Mouse (Mus musculus) cortical plate, adult 2 months (tissue): ENCODE measurements at regions not wholly inside any gene's neighbourhood (a gene's known extent, or its start where the extent isn't known, plus 50 kb on each side); places are given as distances from the start of the nearest gene placed in this dataset.

Source experiments
- H3K27ac ChIP-seq: fragments of 200-500 bp; 2 replicates; pipeline ENCODE4 v1.5.1; 2012; ENCODE audit warnings: low read length, control low read depth, inconsistent platforms; ENCODE audit not compliant: insufficient read depth
- H3K4me1 ChIP-seq: fragments of 200-500 bp; 2 replicates; pipeline ENCODE4 v1.6.1; 2011; ENCODE audit warnings: low read length; ENCODE audit not compliant: control insufficient read depth, insufficient read depth
- H3K4me3 ChIP-seq: fragments of 200-500 bp; 2 replicates; pipeline ENCODE4 v1.5.1; 2011; ENCODE audit warnings: mild to moderate bottlenecking, low read length, control low read depth; ENCODE audit not compliant: insufficient read depth
- CTCF ChIP-seq: fragments of 200-500 bp; IDR thresholded peaks from 2 replicates; pipeline ENCODE4 v1.5.1; 2011; ENCODE audit warnings: mild to moderate bottlenecking, control low read depth, low read length; ENCODE audit not compliant: insufficient read depth; ENCODE audit errors: extremely low read depth
- POLR2A ChIP-seq: fragments of 200-500 bp; IDR thresholded peaks from 2 replicates; pipeline ENCODE4 v1.6.1; 2011; ENCODE audit warnings: mild to moderate bottlenecking, low read length, control low read depth; ENCODE audit not compliant: insufficient read depth; ENCODE audit errors: extremely low read depth

GRCm38 (mm10) chr14:105813097-105813496 lies 83.5 kb downstream of the Spry2 start:
- Histone ChIP-seq H3K4me1 (no peaks in the 10 kb centered on the region), H3K27ac (no peak overlapping the region), H3K4me3 (no peak overlapping the region)
- TF ChIP-seq CTCF (no peak), POLR2A (no peak)

GRCm38 (mm10) chr14:105805762-105806161 lies 90.9 kb downstream of the Spry2 start:
- Histone ChIP-seq H3K27ac (no peak overlapping the region), H3K4me3 (no peak overlapping the region), H3K4me1 (peaks cover 1% of the 10 kb centered on the region; the same call in 1 of the 2 replicates)
- TF ChIP-seq CTCF (no peak), POLR2A (no peak)

- TF ChIP-seq CTCF (no peak), POLR2A (no peak)
Observed at GRCm38 (mm10) chr14:105805362-105805761, 91.3 kb downstream of the Spry2 start.

GRCm38 (mm10) chr14:105804761-105805160 lies 91.9 kb downstream of the Spry2 start:
- TF ChIP-seq CTCF (no peak), POLR2A (no peak)
- peaks cover 1% of the 10 kb centered on the region; the same call in 1 of the 2 replicates for H3K4me1 ChIP-seq

More at GRCm38 (mm10) chr14:105805362-105805761, 91.3 kb downstream of the Spry2 start:
- Histone ChIP-seq H3K27ac (no peak overlapping the region), H3K4me3 (no peak overlapping the region), H3K4me1 (peaks cover 1% of the 10 kb centered on the region; the same call in 1 of the 2 replicates)

GRCm38 (mm10) chr14:105803281-105803680 lies 93.3 kb downstream of the Spry2 start:
- Histone ChIP-seq H3K4me3 (no peak overlapping the region), H3K27ac (no peak overlapping the region)
- no peak for TF ChIP-seq CTCF
- TF ChIP-seq POLR2A, result no peak

More at GRCm38 (mm10) chr14:105804761-105805160, 91.9 kb downstream of the Spry2 start:
- no peak overlapping the region for H3K4me3 ChIP-seq
- H3K27ac ChIP-seq, result no peak overlapping the region

GRCm38 (mm10) chr14:105802529-105803280 lies 93.9 kb downstream of the Spry2 start:
- H3K4me3 ChIP-seq, result no peak overlapping the region
- peaks cover 1% of the 10 kb centered on the region; the same call in 1 of the 2 replicates for H3K4me1 ChIP-seq
- TF ChIP-seq POLR2A, result no peak
- H3K27ac ChIP-seq, result no peak overlapping the region

More at GRCm38 (mm10) chr14:105803281-105803680, 93.3 kb downstream of the Spry2 start:
- H3K4me1 ChIP-seq, result peaks cover 1% of the 10 kb centered on the region; the same call in 1 of the 2 replicates

GRCm38 (mm10) chr14:105800142-105800925 lies 96.3 kb downstream of the Spry2 start:
- Histone ChIP-seq H3K4me1 (peaks cover 1% of the 10 kb centered on the region; the same call in 1 of the 2 replicates), H3K4me3 (no peak overlapping the region), H3K27ac (no peak overlapping the region)
- TF ChIP-seq POLR2A (no peak), CTCF (no peak)

- no peak for TF ChIP-seq CTCF
- TF ChIP-seq POLR2A, result no peak
- Histone ChIP-seq H3K4me1 (peaks cover 1% of the 10 kb centered on the region; the same call in 1 of the 2 replicates), H3K4me3 (no peak overlapping the region), H3K27ac (no peak overlapping the region)
Observed at GRCm38 (mm10) chr14:105799401-105799861, 97.2 kb downstream of the Spry2 start.

- TF ChIP-seq POLR2A (no peak), CTCF (no peak)
- no peaks in the 10 kb centered on the region for H3K4me1 ChIP-seq
- no peak overlapping the region for H3K4me3 ChIP-seq
- H3K27ac ChIP-seq, result no peak overlapping the region
Observed at GRCm38 (mm10) chr14:105793010-105793702, 103.5 kb downstream of the Spry2 start.
